Mouse (Mus musculus): ENCODE results near the gene Serpina3b. TPM values are rescaled to one million over a fixed set of nuclear protein-coding genes. Genes with fewer than 3 reads are reported as not detected.

The Serpina3b gene
- polyA plus RNA-seq, 1 experiment from 2014 or later, result not detected

GRCm38 (mm10) chr12:104153041-104153645 lies 25.3 kb downstream of the Serpina3b start:
- Histone ChIP-seq H3K4me3 (ENCODE audit: low read length) (no peak overlapping the region), H3K9ac (replicated peaks; ENCODE audit: low read length) (no peak overlapping the region), H3K9me3 (ENCODE audit: low read length) (no peaks in the 10 kb centered on the region), H3K4me2 (replicated peaks; ENCODE audit: low read depth, low read length) (no peak overlapping the region), H3K27ac (ENCODE audit: low read length) (no peak overlapping the region), H3K36me3 (ENCODE audit: insufficient read depth, low read length) (no peaks in the 10 kb centered on the region), H3K27me3 (ENCODE audit: insufficient read depth, low read length) (no peaks in the 10 kb centered on the region), H3K4me1 (ENCODE audit: insufficient read depth, low read length) (no peaks in the 10 kb centered on the region)
- ATAC-seq (ENCODE audit: low FRiP score, low TSS enrichment), result no peak
- 83% methylated on average over 3 of the region's 3 CpGs for WGBS

- H3K9ac ChIP-seq (replicated peaks; ENCODE audit: low read length), result no peak within 1 kb of the TSS
- ATAC-seq (ENCODE audit: low FRiP score, low TSS enrichment), result no peak
- no peaks in the 10 kb centered on the region for H3K9me3 ChIP-seq (ENCODE audit: low read length)
- H3K36me3 ChIP-seq (ENCODE audit: insufficient read depth, low read length), result no peaks in the 10 kb centered on the region
- no peak within 1 kb of the TSS for H3K4me3 ChIP-seq (ENCODE audit: low read length)
- H3K27me3 ChIP-seq (ENCODE audit: insufficient read depth, low read length), result no peaks in the 10 kb centered on the region
- WGBS, result 93% methylated on average over 2 of the region's 2 CpGs
- H3K27ac ChIP-seq (ENCODE audit: low read length), result no peak within 1 kb of the TSS
- H3K4me2 ChIP-seq (replicated peaks; ENCODE audit: low read depth, low read length), result no peak within 1 kb of the TSS
- H3K4me1 ChIP-seq (ENCODE audit: insufficient read depth, low read length), result no peaks in the 10 kb centered on the region
Observed at GRCm38 (mm10) chr12:104153656-104154055, 25.9 kb downstream of the Serpina3b start, which contains the start of gene Serpina3c. Serpina3c (minus strand) TSS chr12:104153870.

- 37% methylated on average over 3 of the region's 3 CpGs for WGBS
- no peak for ATAC-seq (ENCODE audit: low FRiP score, low TSS enrichment)
Observed at GRCm38 (mm10) chr12:104174747-104175146, 47.0 kb downstream of the Serpina3b start.

GRCm38 (mm10) chr12:104175636-104176035 lies 47.8 kb downstream of the Serpina3b start:
- no peaks in the 10 kb centered on the region for H3K36me3 ChIP-seq (ENCODE audit: insufficient read depth, low read length)
- no peaks in the 10 kb centered on the region for H3K4me1 ChIP-seq (ENCODE audit: insufficient read depth, low read length)
- H3K4me3 ChIP-seq (ENCODE audit: low read length), result no peak overlapping the region
- H3K9me3 ChIP-seq (ENCODE audit: low read length), result no peaks in the 10 kb centered on the region
- no peak for ATAC-seq (ENCODE audit: low FRiP score, low TSS enrichment)
- no peaks in the 10 kb centered on the region for H3K27me3 ChIP-seq (ENCODE audit: insufficient read depth, low read length)
- H3K9ac ChIP-seq (replicated peaks; ENCODE audit: low read length), result no peak overlapping the region
- no peak overlapping the region for H3K4me2 ChIP-seq (replicated peaks; ENCODE audit: low read depth, low read length)
- WGBS, result 71% methylated on average over 3 of the region's 3 CpGs
- H3K27ac ChIP-seq (ENCODE audit: low read length), result no peak overlapping the region

More at GRCm38 (mm10) chr12:104174747-104175146, 47.0 kb downstream of the Serpina3b start:
- H3K9ac ChIP-seq (replicated peaks; ENCODE audit: low read length), result no peak overlapping the region
- no peak overlapping the region for H3K4me2 ChIP-seq (replicated peaks; ENCODE audit: low read depth, low read length)
- H3K4me3 ChIP-seq (ENCODE audit: low read length), result no peak overlapping the region
- no peaks in the 10 kb centered on the region for H3K9me3 ChIP-seq (ENCODE audit: low read length)
- H3K36me3 ChIP-seq (ENCODE audit: insufficient read depth, low read length), result no peaks in the 10 kb centered on the region
- H3K4me1 ChIP-seq (ENCODE audit: insufficient read depth, low read length), result no peaks in the 10 kb centered on the region
- H3K27me3 ChIP-seq (ENCODE audit: insufficient read depth, low read length), result no peaks in the 10 kb centered on the region
- H3K27ac ChIP-seq (ENCODE audit: low read length), result no peak overlapping the region

GRCm38 (mm10) chr12:104178577-104178976 lies 50.8 kb downstream of the Serpina3b start:
- no peak overlapping the region for H3K4me2 ChIP-seq (replicated peaks; ENCODE audit: low read depth, low read length)
- no peaks in the 10 kb centered on the region for H3K36me3 ChIP-seq (ENCODE audit: insufficient read depth, low read length)
- no peak overlapping the region for H3K9ac ChIP-seq (replicated peaks; ENCODE audit: low read length)
- H3K4me1 ChIP-seq (ENCODE audit: insufficient read depth, low read length), result no peaks in the 10 kb centered on the region
- no peak overlapping the region for H3K4me3 ChIP-seq (ENCODE audit: low read length)
- H3K27me3 ChIP-seq (ENCODE audit: insufficient read depth, low read length), result no peaks in the 10 kb centered on the region
- no peak overlapping the region for H3K27ac ChIP-seq (ENCODE audit: low read length)
- ATAC-seq (ENCODE audit: low FRiP score, low TSS enrichment), result no peak
- H3K9me3 ChIP-seq (ENCODE audit: low read length), result no peaks in the 10 kb centered on the region

GRCm38 (mm10) chr12:104178987-104179386 lies 51.2 kb downstream of the Serpina3b start:
- H3K4me3 ChIP-seq (ENCODE audit: low read length), result no peak overlapping the region
- H3K27ac ChIP-seq (ENCODE audit: low read length), result no peak overlapping the region
- H3K4me2 ChIP-seq (replicated peaks; ENCODE audit: low read depth, low read length), result no peak overlapping the region
- no peaks in the 10 kb centered on the region for H3K27me3 ChIP-seq (ENCODE audit: insufficient read depth, low read length)
- no peak for ATAC-seq (ENCODE audit: low FRiP score, low TSS enrichment)
- WGBS, result 65% methylated on average over 2 of the region's 2 CpGs
- H3K36me3 ChIP-seq (ENCODE audit: insufficient read depth, low read length), result no peaks in the 10 kb centered on the region
- no peaks in the 10 kb centered on the region for H3K4me1 ChIP-seq (ENCODE audit: insufficient read depth, low read length)
- H3K9me3 ChIP-seq (ENCODE audit: low read length), result no peaks in the 10 kb centered on the region
- H3K9ac ChIP-seq (replicated peaks; ENCODE audit: low read length), result no peak overlapping the region

- no peak overlapping the region for H3K27ac ChIP-seq (ENCODE audit: low read length)
- H3K36me3 ChIP-seq (ENCODE audit: insufficient read depth, low read length), result no peaks in the 10 kb centered on the region
- H3K9ac ChIP-seq (replicated peaks; ENCODE audit: low read length), result no peak overlapping the region
- no peaks in the 10 kb centered on the region for H3K27me3 ChIP-seq (ENCODE audit: insufficient read depth, low read length)
- H3K4me2 ChIP-seq (replicated peaks; ENCODE audit: low read depth, low read length), result no peak overlapping the region
- WGBS, result 69% methylated on average over 4 of the region's 4 CpGs
- H3K4me1 ChIP-seq (ENCODE audit: insufficient read depth, low read length), result no peaks in the 10 kb centered on the region
- H3K4me3 ChIP-seq (ENCODE audit: low read length), result no peak overlapping the region
- H3K9me3 ChIP-seq (ENCODE audit: low read length), result no peaks in the 10 kb centered on the region
- no peak for ATAC-seq (ENCODE audit: low FRiP score, low TSS enrichment)
Observed at GRCm38 (mm10) chr12:104185046-104185445, 57.2 kb downstream of the Serpina3b start.

GRCm38 (mm10) chr12:104186041-104186581 lies 58.3 kb downstream of the Serpina3b start:
- Histone ChIP-seq H3K36me3 (ENCODE audit: insufficient read depth, low read length) (no peaks in the 10 kb centered on the region), H3K9me3 (ENCODE audit: low read length) (no peaks in the 10 kb centered on the region), H3K4me2 (replicated peaks; ENCODE audit: low read depth, low read length) (no peak overlapping the region), H3K9ac (replicated peaks; ENCODE audit: low read length) (no peak overlapping the region), H3K27me3 (ENCODE audit: insufficient read depth, low read length) (no peaks in the 10 kb centered on the region), H3K27ac (ENCODE audit: low read length) (no peak overlapping the region), H3K4me3 (ENCODE audit: low read length) (no peak overlapping the region), H3K4me1 (ENCODE audit: insufficient read depth, low read length) (no peaks in the 10 kb centered on the region)
- 82% methylated on average over 3 of the region's 3 CpGs for WGBS
- ATAC-seq (ENCODE audit: low FRiP score, low TSS enrichment), result no peak

Other genes starting within 250 kb of the Serpina3b start
- 1.1 and 1.5 TPM in 2 replicates for gene Serpina1c, start 223.1 kb upstream of the Serpina3b start, polyA plus RNA-seq (2015; fragmentation: Nextera tagmentation; extraction: Ambion mirVana)
- 1.3 and 1.5 TPM in 2 replicates for gene Serpina1e, start 169.0 kb upstream of the Serpina3b start, polyA plus RNA-seq (2015; fragmentation: Nextera tagmentation; extraction: Ambion mirVana)
- not detected in 2 replicates for gene Serpina11, start 138.0 kb upstream of the Serpina3b start, polyA plus RNA-seq (2015; fragmentation: Nextera tagmentation; extraction: Ambion mirVana)
- 0.06 TPM in 1 of 2 replicates, not detected in the other for gene Serpina9, start 114.2 kb upstream of the Serpina3b start, polyA plus RNA-seq (2015; fragmentation: Nextera tagmentation; extraction: Ambion mirVana)
- gene Serpina12, start 83.6 kb upstream of the Serpina3b start, polyA plus RNA-seq (2015; fragmentation: Nextera tagmentation; extraction: Ambion mirVana), result not detected in 2 replicates
- 0.07 TPM in 1 of 2 replicates, not detected in the other for gene Serpina5, start 26.9 kb upstream of the Serpina3b start, polyA plus RNA-seq (2015; fragmentation: Nextera tagmentation; extraction: Ambion mirVana)
- gene Serpina3a, start 15.3 kb upstream of the Serpina3b start, polyA plus RNA-seq (2015; fragmentation: Nextera tagmentation; extraction: Ambion mirVana), result not detected in 2 replicates
- not detected in 2 replicates for gene Serpina3c, start 25.9 kb downstream of the Serpina3b start, polyA plus RNA-seq (2015; fragmentation: Nextera tagmentation; extraction: Ambion mirVana)
- gene Serpina3f, start 86.5 kb downstream of the Serpina3b start, polyA plus RNA-seq (2015; fragmentation: Nextera tagmentation; extraction: Ambion mirVana), result 0.07 and 0.12 TPM in 2 replicates
- gene Serpina3g, start 108.2 kb downstream of the Serpina3b start, polyA plus RNA-seq (2015; fragmentation: Nextera tagmentation; extraction: Ambion mirVana), result 9.2 and 9.6 TPM in 2 replicates
- gene Serpina3i, start 135.1 kb downstream of the Serpina3b start, polyA plus RNA-seq (2015; fragmentation: Nextera tagmentation; extraction: Ambion mirVana), result 0.19 and 0.21 TPM in 2 replicates
- gene Serpina3j, start 186.6 kb downstream of the Serpina3b start, polyA plus RNA-seq (2015; fragmentation: Nextera tagmentation; extraction: Ambion mirVana), result not detected in 2 replicates
- not detected in 2 replicates for gene Serpina3k, start 210.5 kb downstream of the Serpina3b start, polyA plus RNA-seq (2015; fragmentation: Nextera tagmentation; extraction: Ambion mirVana)
- gene Serpina3m, start 210.5 kb downstream of the Serpina3b start, polyA plus RNA-seq (2015; fragmentation: Nextera tagmentation; extraction: Ambion mirVana), result not detected in 2 replicates

All from kidney, embryonic 16.5 days (tissue).